Mouse (Mus musculus) CH12.LX (cell line): ENCODE data around the gene Cdkn2aipnl. TPM values are rescaled to one million over a fixed set of nuclear protein-coding genes. Genes with fewer than 3 reads are reported as not detected.

Source experiments
- DNase-seq: peaks from one replicate; pipeline ENCODE4 v3.0.0-alpha.2; 2013; ENCODE audit errors: extremely low read depth
- H3K27ac ChIP-seq: 2 replicates; pipeline ENCODE4 v1.5.1; 2012; ENCODE audit warnings: low read depth, mild to moderate bottlenecking, control low read depth, moderate library complexity; ENCODE audit not compliant: insufficient read depth
- H3K27me3 ChIP-seq: replicated peaks from 2 replicates; pipeline ENCODE3; 2012; ENCODE audit warnings: inconsistent platforms
- H3K36me3 ChIP-seq, 2 experiments: replicated peaks in 1 of 2; 2 replicates each; pipeline versions ENCODE3 to v1.6.1; 2012; ENCODE audit warnings: inconsistent platforms in 1 of 2, low read length in 1 of 2, mild to moderate bottlenecking in 1 of 2, mixed read lengths in 1 of 2, moderate library complexity in 1 of 2; ENCODE audit not compliant: control insufficient read depth in 1 of 2, insufficient read depth in 1 of 2
- H3K4me1 ChIP-seq, 2 experiments: 2 replicates each; pipeline ENCODE4 v1.6.1; 2012; ENCODE audit warnings: inconsistent platforms in 1 of 2, moderate library complexity in 1 of 2; ENCODE audit not compliant: insufficient read depth in 2 of 2, control insufficient read depth in 1 of 2
- H3K4me2 ChIP-seq: 2 replicates; pipeline ENCODE4 v1.6.1; 2012; ENCODE audit warnings: low read depth, mild to moderate bottlenecking, control low read depth; ENCODE audit not compliant: poor library complexity, insufficient read depth, severe bottlenecking
- H3K4me3 ChIP-seq, 3 experiments: fragments of 150-350 bp in 1 of 3; sonication (generic) in 1 of 3; replicated peaks in 1 of 3; 2 replicates each; pipeline versions ENCODE3 to v1.5.1; 2011 to 2012; ENCODE audit warnings: low read depth in 2 of 3, low read length in 2 of 3, mild to moderate bottlenecking in 2 of 3, moderate library complexity in 2 of 3, control low read depth in 1 of 3, improper control_type of control experiment in 1 of 3, inconsistent platforms in 1 of 3, mixed read lengths in 1 of 3; ENCODE audit not compliant: poor library complexity in 1 of 3
- H3K79me2 ChIP-seq: replicated peaks from 2 replicates; pipeline ENCODE4 v1.6.1; 2012; ENCODE audit warnings: mild to moderate bottlenecking, moderate library complexity; ENCODE audit not compliant: control insufficient read depth, poor library complexity, insufficient read depth, severe bottlenecking; ENCODE audit errors: extremely low read depth
- H3K9ac ChIP-seq: 2 replicates; pipeline ENCODE4 v1.6.1; 2012; ENCODE audit warnings: low read depth, mild to moderate bottlenecking, control low read depth, moderate library complexity; ENCODE audit not compliant: insufficient read depth
- H3K9me3 ChIP-seq: replicated peaks from 2 replicates; pipeline ENCODE3; 2012; ENCODE audit warnings: low read length, inconsistent platforms, mixed read lengths
- CHD2 ChIP-seq: IDR thresholded peaks from 2 replicates; pipeline ENCODE4 v1.6.1; 2011; ENCODE audit warnings: low read length, improper control_type of control experiment
- CTCF ChIP-seq, 2 experiments: IDR thresholded peaks in 1 of 2; conservative IDR thresholded peaks in 1 of 2; 2 replicates each; pipeline ENCODE4 v1.5.1; 2011 to 2012; ENCODE audit warnings: low read depth in 2 of 2, low read length in 2 of 2, improper control_type of control experiment in 1 of 2, inconsistent platforms in 1 of 2, mild to moderate bottlenecking in 1 of 2, moderate library complexity in 1 of 2
- EP300 ChIP-seq: IDR thresholded peaks from 2 replicates; pipeline ENCODE4 v1.6.1; 2011; ENCODE audit warnings: low read length, improper control_type of control experiment
- ETS1 ChIP-seq: conservative IDR thresholded peaks from 2 replicates; pipeline ENCODE4 v1.6.1; 2012; ENCODE audit warnings: low read depth, mild to moderate bottlenecking, inconsistent platforms, low read length, improper control_type of control experiment, moderate library complexity
- IRF4 ChIP-seq: IDR thresholded peaks from 2 replicates; pipeline ENCODE4 v1.6.1; 2014; ENCODE audit warnings: low read depth, mild to moderate bottlenecking, inconsistent platforms, low read length, improper control_type of control experiment
- MXI1 ChIP-seq: IDR thresholded peaks from 2 replicates; pipeline ENCODE4 v1.6.1; 2011; ENCODE audit warnings: mild to moderate bottlenecking, low read depth, low read length, improper control_type of control experiment
- NRF1 ChIP-seq: IDR thresholded peaks from 2 replicates; pipeline ENCODE4 v1.6.1; 2014; ENCODE audit warnings: low read depth, mild to moderate bottlenecking, inconsistent platforms, low read length, improper control_type of control experiment, moderate library complexity
- RCOR1 ChIP-seq: conservative IDR thresholded peaks from 2 replicates; pipeline ENCODE4 v1.6.1; 2012; ENCODE audit warnings: low read depth, mild to moderate bottlenecking, inconsistent platforms, low read length, improper control_type of control experiment
- ZMIZ1 ChIP-seq: IDR thresholded peaks from 2 replicates; pipeline ENCODE4 v1.6.1; 2012; ENCODE audit warnings: low read depth, mild to moderate bottlenecking, inconsistent platforms, low read length, improper control_type of control experiment
- dilution Hi-C: fragments of 300-500 bp; cut with MboI; formaldehyde crosslinking; loops from 2 replicates; pipeline ENCODE4 v1.14.3; 2020; ENCODE audit warnings: low sequenced_read_pairs; ENCODE audit not compliant: extremely low pct_unique_long_range_greater_than_20kb, extremely low pct_ligation_motif_present
- in situ Hi-C: fragments of 300-500 bp; cut with MboI; formaldehyde crosslinking; loops from 3 replicates; pipeline ENCODE4 v1.14.3; 2019; ENCODE audit warnings: low sequenced_read_pairs, low pct_ligation_motif_present, low pct_unique_long_range_greater_than_20kb, mixed read lengths
- polyA plus RNA-seq: library from polyadenylated mRNA; unstranded; fragments of >175 nt; gene quantifications from 2 replicates; pipeline ENCODE4 v1.2.1, GENCODE M21; 2012; ENCODE audit warnings: low read depth; ENCODE audit not compliant: insufficient read length
- total RNA-seq, 2 experiments: library from RNA; depleted of rRNA; stranded (reverse); fragments of 300-350 nt in 1 of 2; fragments of >200 nt in 1 of 2; gene quantifications; 2 replicates each; pipeline ENCODE4 v1.2.3; 2012 to 2014

The Cdkn2aipnl gene
- total and polyA plus RNA-seq, 3 experiments: 170 to 256 (median 200) TPM

DNA sequence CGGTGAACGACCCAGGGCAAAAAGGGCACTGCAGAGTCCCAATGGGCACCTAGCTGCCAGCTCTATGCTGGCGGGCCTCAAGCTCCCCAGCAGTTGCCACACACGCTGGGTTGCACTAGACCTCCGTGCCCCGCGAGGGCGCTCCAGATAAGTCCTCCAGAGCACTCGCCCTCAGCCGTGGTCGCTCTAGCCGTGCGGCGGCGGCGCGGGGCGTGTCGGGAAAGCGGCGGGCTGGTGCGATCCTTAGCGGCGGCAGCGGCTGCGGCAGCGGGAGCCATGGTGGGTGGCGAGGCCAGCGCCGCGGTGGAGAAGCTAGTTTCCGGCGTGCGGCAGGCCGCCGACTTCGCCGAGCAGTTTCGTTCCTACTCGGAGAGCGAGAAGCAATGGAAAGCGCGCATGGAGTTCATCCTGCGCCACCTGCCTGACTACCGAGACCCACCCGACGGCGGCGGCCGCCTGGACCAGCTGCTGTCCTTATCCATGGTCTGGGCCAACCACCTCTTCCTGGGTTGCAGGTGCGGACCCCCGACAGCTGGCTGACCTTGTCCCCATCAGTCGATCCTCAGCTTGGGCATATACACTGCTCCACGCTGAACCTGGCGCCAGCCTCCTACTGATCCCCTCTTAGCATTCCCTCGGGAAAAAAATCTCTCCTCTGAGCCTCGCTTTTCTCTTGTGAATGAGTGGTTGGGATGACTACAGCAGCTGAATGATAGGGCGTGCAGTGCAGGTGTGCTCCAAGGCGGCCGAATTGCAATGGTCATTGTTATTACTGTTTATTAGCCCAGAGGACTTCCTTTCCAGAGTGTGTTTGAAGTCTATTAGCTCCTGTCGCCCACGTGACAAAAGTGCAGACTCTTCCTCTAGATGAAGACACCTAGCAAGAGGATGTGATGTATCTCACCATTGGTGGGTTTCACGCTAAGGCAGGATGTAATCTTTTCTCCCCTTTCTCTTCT lies at the start of gene Cdkn2aipnl (continued):
- peak; percentile 76 for TF ChIP-seq NRF1
- peak; percentile 88 for TF ChIP-seq MXI1

DNA sequence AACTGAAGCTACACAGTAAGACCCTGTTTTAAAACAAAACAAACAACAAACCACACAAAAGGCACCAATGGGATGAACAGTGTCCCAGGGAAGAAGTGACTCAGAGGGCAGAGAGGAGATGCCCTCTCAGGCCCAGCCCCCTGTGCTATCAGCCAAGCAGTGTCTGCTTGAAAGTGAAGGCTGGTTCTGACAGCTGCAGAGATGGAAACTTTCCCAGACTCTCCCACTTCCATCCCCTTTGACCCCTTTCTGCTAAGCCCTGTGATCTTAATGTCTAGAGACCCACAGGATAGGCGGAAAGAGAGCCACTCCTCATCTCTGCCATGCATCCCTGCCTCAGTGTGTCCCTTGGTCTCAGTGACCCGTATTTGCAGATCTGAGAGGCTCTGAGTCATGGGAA lies 49.5 kb upstream of the Cdkn2aipnl start:
- TF ChIP-seq IRF4 (no peak), RCOR1 (no peak), ZMIZ1 (no peak), ETS1 (0 out of 2 replicates have a peak, but pooled peaks have one; percentile 6)
- peak overlapping the region in 1 of 3 experiments; percentile 5 for H3K4me3 ChIP-seq
- H3K4me2 ChIP-seq: no peak overlapping the region
- H3K4me1 ChIP-seq: peaks cover 25 to 39% of the 10 kb centered on the region in 2 experiments
- H3K27ac ChIP-seq: no peak overlapping the region
- no peaks in the 10 kb centered on the region for H3K36me3 ChIP-seq
- H3K27me3 ChIP-seq: peaks cover 4% of the 10 kb centered on the region
- no peak overlapping the region for H3K9ac ChIP-seq
- dilution Hi-C loops (no loop called here), in situ Hi-C loops (no loop called here)
- peaks cover 7% of the 10 kb centered on the region for H3K9me3 ChIP-seq
- no peak for DNase-seq
- H3K79me2 ChIP-seq: no peaks in the 10 kb centered on the region

DNA sequence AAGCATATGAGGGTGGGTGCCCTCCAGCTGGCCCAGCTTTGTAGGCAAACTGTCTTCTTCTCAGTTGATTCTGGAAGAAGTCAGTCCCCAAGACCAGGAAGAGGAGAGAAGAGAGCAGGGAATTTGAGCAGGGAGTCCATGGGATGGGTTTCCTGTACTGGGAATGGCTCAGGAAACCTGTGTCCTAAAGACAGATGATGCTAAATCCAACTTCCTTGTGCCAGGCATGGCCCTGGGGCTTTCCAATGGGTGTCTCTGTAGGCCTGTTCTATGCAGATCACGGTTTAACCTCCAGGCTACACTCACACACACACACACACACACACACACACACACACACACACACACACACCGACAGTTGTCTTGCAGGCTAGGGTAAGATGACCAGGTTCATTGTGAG lies 48.9 kb upstream of the Cdkn2aipnl start:
- H3K79me2 ChIP-seq: no peaks in the 10 kb centered on the region
- TF ChIP-seq EP300: no peak
- 0 out of 4 replicates have a peak, but pooled peaks of 1 of the 2 experiments have one; percentile 2 for TF ChIP-seq CTCF (conservative IDR thresholded peaks at IDR 0.05 in 1 of 2, IDR thresholded peaks at IDR 0.05 in 1 of 2; ENCODE audit: low read depth in 2 of 2, low read length in 2 of 2)
- 0 out of 2 replicates have a peak, but pooled peaks have one; percentile 29 for TF ChIP-seq CHD2
- DNase-seq: no peak
- H3K27ac ChIP-seq: no peak overlapping the region
- peaks cover 25 to 39% of the 10 kb centered on the region in 2 experiments for H3K4me1 ChIP-seq
- no peak overlapping the region for H3K9ac ChIP-seq
- no peaks in the 10 kb centered on the region for H3K36me3 ChIP-seq
- dilution Hi-C loops (no loop called here), in situ Hi-C loops (no loop called here)
- peaks cover 8% of the 10 kb centered on the region for H3K9me3 ChIP-seq
- H3K4me3 ChIP-seq: no peak overlapping the region
- no peak overlapping the region for H3K4me2 ChIP-seq
- peaks cover 4% of the 10 kb centered on the region for H3K27me3 ChIP-seq
